Mouse (Mus musculus) gastrocnemius, postnatal 36 days (tissue): Measurements from ENCODE around the gene Plagl1. TPM values are rescaled to one million over a fixed set of nuclear protein-coding genes. Genes with fewer than 3 reads are reported as not detected.

Source experiments
- total RNA-seq, 2 experiments: library from RNA; stranded (reverse); gene quantifications; 2 replicates each; pipeline ENCODE4 v1.2.3; 2021

Plagl1 gene
- total RNA-seq, 2 experiments from 2014 or later, result 3.3 to 4.3 TPM

Other genes starting within 250 kb of the Plagl1 start
- 10 to 100 TPM; 21.8 to 21.9 TPM for gene Utrn, start 191.1 kb upstream of the Plagl1 start, total RNA-seq
- under 1 TPM; 0.20 to 0.48 TPM for gene Stx11, start 96.2 kb upstream of the Plagl1 start, total RNA-seq
- gene Sf3b5, start 55.2 kb upstream of the Plagl1 start, total RNA-seq, result 1 to 10 TPM; 4.2 to 4.4 TPM
- gene Zc2hc1b, start 117.5 kb downstream of the Plagl1 start, total RNA-seq, result not detected
- 10 to 100 TPM; 22.4 to 27.8 TPM for gene Ltv1, start 132.7 kb downstream of the Plagl1 start, total RNA-seq